Mouse (Mus musculus): Measurements from ENCODE around the gene Gm7257. TPM values are rescaled to one million over a fixed set of nuclear protein-coding genes. Genes with fewer than 3 reads are reported as not detected.

Gene Gm7257
- not detected in 2 replicates for polyA plus RNA-seq (2016; fragmentation: Nextera tagmentation; extraction: Ambion mirVana)

- no peak for ATAC-seq (ENCODE audit: low FRiP score, low read depth)
- H3K27ac ChIP-seq (replicated peaks): no peak within 1 kb of the TSS
These were observed at the start of gene Gm7257 for GRCm38 (mm10) chr9:36431584-36431983. Gene Gm7257 (plus strand): TSS chr9:36431884.

GRCm38 (mm10) chr9:36402991-36403390, 28.7 kb upstream of the Gm7257 start:
- no peak overlapping the region for H3K4me3 ChIP-seq
- WGBS: 58% methylated on average over 2 of the region's 2 CpGs
- H3K27ac ChIP-seq (replicated peaks): no peak overlapping the region
- no peak for ATAC-seq (ENCODE audit: low FRiP score, low read depth)
- H3K36me3 ChIP-seq: no peaks in the 10 kb centered on the region
- H3K27me3 ChIP-seq: no peaks in the 10 kb centered on the region
- H3K9me3 ChIP-seq: peaks cover 28% of the 10 kb centered on the region
- H3K4me2 ChIP-seq (replicated peaks): no peak overlapping the region
- no peaks in the 10 kb centered on the region for H3K4me1 ChIP-seq
- no peak overlapping the region for H3K9ac ChIP-seq (replicated peaks)

More at GRCm38 (mm10) chr9:36431584-36431983, at the start of gene Gm7257:
- Histone ChIP-seq H3K9ac (replicated peaks) (no peak within 1 kb of the TSS), H3K4me3 (no peak within 1 kb of the TSS), H3K4me1 (no peaks in the 10 kb centered on the region), H3K27me3 (no peaks in the 10 kb centered on the region), H3K4me2 (replicated peaks) (no peak within 1 kb of the TSS), H3K9me3 (peaks cover 18% of the 10 kb centered on the region; the same call in 1 of the 2 replicates), H3K36me3 (no peaks in the 10 kb centered on the region)
- WGBS: 81% methylated on average over 4 of the region's 4 CpGs

- H3K4me3 ChIP-seq: no peak overlapping the region
- H3K27ac ChIP-seq (replicated peaks): no peak overlapping the region
- no peak overlapping the region for H3K9ac ChIP-seq (replicated peaks)
- no peak for ATAC-seq (ENCODE audit: low FRiP score, low read depth)
- no peaks in the 10 kb centered on the region for H3K4me1 ChIP-seq
- WGBS: 42% methylated on average over 2 of the region's 2 CpGs
- H3K27me3 ChIP-seq: no peaks in the 10 kb centered on the region
- peaks cover 18% of the 10 kb centered on the region; the same call in 1 of the 2 replicates for H3K9me3 ChIP-seq
- no peak overlapping the region for H3K4me2 ChIP-seq (replicated peaks)
- H3K36me3 ChIP-seq: no peaks in the 10 kb centered on the region
These were observed 3.5 kb downstream of the Gm7257 start for GRCm38 (mm10) chr9:36435051-36435764.

DNA sequence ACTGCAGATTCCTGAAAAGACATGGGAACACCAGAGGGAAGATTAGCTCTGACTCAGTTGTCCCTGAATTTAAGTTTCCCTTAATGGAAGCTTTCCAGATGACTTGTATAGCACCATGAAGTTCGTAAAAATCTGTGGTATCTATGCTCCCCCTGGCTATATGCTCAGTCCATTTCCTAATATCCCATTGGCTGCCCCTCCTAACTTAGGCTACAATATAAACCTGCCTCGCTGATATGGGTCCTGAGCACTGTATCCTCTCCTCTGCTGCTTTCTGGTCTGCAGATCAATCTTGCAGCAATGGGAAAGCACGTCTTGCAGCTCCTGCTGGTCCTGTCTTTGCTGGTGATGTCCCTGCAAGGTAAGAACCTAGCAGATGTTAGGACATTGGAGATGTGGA, 43.7 kb downstream of the Gm7257 start, which contains the start of gene Gm9513:
TSS of gene Gm9513 (plus strand) at position 301 of the 400 bp plus-strand sequence.
- Histone ChIP-seq H3K4me3 (no peak within 1 kb of the TSS), H3K9ac (replicated peaks) (no peak within 1 kb of the TSS), H3K27ac (replicated peaks) (no peak within 1 kb of the TSS), H3K4me1 (no peaks in the 10 kb centered on the region), H3K4me2 (replicated peaks) (no peak within 1 kb of the TSS), H3K9me3 (peaks cover 12% of the 10 kb centered on the region), H3K36me3 (no peaks in the 10 kb centered on the region), H3K27me3 (no peaks in the 10 kb centered on the region)
- no peak for ATAC-seq (ENCODE audit: low FRiP score, low read depth)
- WGBS: 61% methylated on average over 3 of the region's 3 CpGs

Other genes with a start within 250 kb of the Gm7257 start
- not detected in 2 replicates for gene Gm9513, start 43.8 kb downstream of the Gm7257 start, polyA plus RNA-seq (2016; fragmentation: Nextera tagmentation; extraction: Ambion mirVana)
- gene Gm5615, start 110.1 kb downstream of the Gm7257 start, polyA plus RNA-seq (2016; fragmentation: Nextera tagmentation; extraction: Ambion mirVana): not detected in 2 replicates
- not detected in 2 replicates for gene Gm17689, start 150.8 kb downstream of the Gm7257 start, polyA plus RNA-seq (2016; fragmentation: Nextera tagmentation; extraction: Ambion mirVana)
- not detected in 2 replicates for gene A630095E13Rik, start 211.5 kb downstream of the Gm7257 start, polyA plus RNA-seq (2016; fragmentation: Nextera tagmentation; extraction: Ambion mirVana)